In the genomic region with DNA sequence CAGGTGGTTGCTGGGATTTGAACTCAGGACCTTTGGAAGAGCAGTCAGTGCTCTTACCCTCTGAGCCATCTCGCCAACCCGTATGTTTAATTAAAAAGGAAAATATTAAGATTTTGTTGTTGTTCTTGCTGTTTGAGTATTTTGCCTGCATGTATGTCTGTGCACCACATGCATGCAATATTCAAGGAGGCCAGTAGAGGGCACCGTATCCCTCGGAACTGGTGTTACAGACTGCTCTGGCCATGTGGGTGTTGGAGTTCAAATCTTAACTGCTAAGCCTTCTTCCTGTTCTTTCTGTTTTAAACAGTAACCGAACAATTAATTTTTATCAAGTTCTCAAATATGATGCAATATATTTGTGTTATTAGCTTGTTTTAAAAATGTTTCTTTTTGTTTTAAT, we compare ENCODE assay signal across 8 mouse cellular contexts. TPM values are rescaled to one million over a fixed set of nuclear protein-coding genes. Genes with fewer than 3 reads are reported as not detected.
DNase-seq lines count a peak whose midpoint lies in the region; ATAC-seq and TF ChIP-seq lines count a peak whose summit lies in the region.
"Had no signal": no experiment of that assay in that cellular context is flagged by ENCODE, and none has a peak within 500 bp of the region (broad histone marks: within the 10 kb centered on the region; RNA-seq: fewer than 3 reads in every experiment).

No protein-coding gene starts in this region.

- H3K9ac ChIP-seq in kidney, postnatal 0 days (ENCODE audit: low read depth, low read length): no peak overlapping the region
- no peak overlapping the region for H3K9ac ChIP-seq in forebrain, embryonic 14.5 days (ENCODE audit: low read length)
- H3K9ac ChIP-seq: neural tube, embryonic 13.5 days had no signal

- ATAC-seq in kidney, postnatal 0 days (replicated peaks; ENCODE audit: low FRiP score, low read depth): no peak
- no peak for ATAC-seq in forebrain, embryonic 14.5 days

- H3K9me3 ChIP-seq in kidney, postnatal 0 days (replicated peaks; ENCODE audit: low read length): no peaks in the 10 kb centered on the region
- H3K9me3 ChIP-seq in E14TG2a.4 (ENCODE audit: low read length): no peaks in the 10 kb centered on the region
- H3K9me3 ChIP-seq in forebrain, embryonic 14.5 days (replicated peaks; ENCODE audit: control insufficient read depth, low read length): no peaks in the 10 kb centered on the region
- H3K9me3 ChIP-seq: neural tube, embryonic 13.5 days had no signal

- no peak for TF ChIP-seq POLR2A in lung, adult 2 months (IDR thresholded peaks at IDR 0.05; ENCODE audit: borderline replicate concordance, extremely low read depth, low read depth, low read length)

- H3K36me3 ChIP-seq in kidney, postnatal 0 days (ENCODE audit: insufficient read depth, low read length): no peaks in the 10 kb centered on the region
- H3K36me3 ChIP-seq in E14TG2a.4 (ENCODE audit: insufficient read depth, low read length): no peaks in the 10 kb centered on the region
- H3K36me3 ChIP-seq in forebrain, embryonic 14.5 days (ENCODE audit: control insufficient read depth, insufficient read depth, low read length): no peaks in the 10 kb centered on the region
- H3K36me3 ChIP-seq: neural tube, embryonic 13.5 days had no signal

- H3K4me1 ChIP-seq in kidney, postnatal 0 days (replicated peaks; ENCODE audit: insufficient read depth, low read length): no peaks in the 10 kb centered on the region
- peaks cover 90% of the 10 kb centered on the region for H3K4me1 ChIP-seq in E14TG2a.4 (replicated peaks; ENCODE audit: low read depth, low read length)
- peaks cover 6% of the 10 kb centered on the region; the same call in 1 of the 2 replicates for H3K4me1 ChIP-seq in forebrain, embryonic 14.5 days (ENCODE audit: control insufficient read depth, insufficient read depth, low read length)
- H3K4me1 ChIP-seq in lung, adult 2 months (ENCODE audit: control insufficient read depth, insufficient read depth, low read length): peaks cover 5% of the 10 kb centered on the region

- H3K27me3 ChIP-seq in kidney, postnatal 0 days (ENCODE audit: insufficient read depth, low read length): no peaks in the 10 kb centered on the region
- H3K27me3 ChIP-seq in E14TG2a.4 (ENCODE audit: insufficient read depth, low read length): peaks cover 9% of the 10 kb centered on the region
- 0 out of 2 replicates have a peak, but pooled peaks cover 8% of the 10 kb centered on the region for H3K27me3 ChIP-seq in forebrain, embryonic 14.5 days (replicated peaks; ENCODE audit: control insufficient read depth, insufficient read depth, low read length)

- H3K4me2 ChIP-seq in kidney, postnatal 0 days (ENCODE audit: low read length): no peak overlapping the region
- H3K4me2 ChIP-seq in forebrain, embryonic 14.5 days (ENCODE audit: low read length): no peak overlapping the region
- H3K4me2 ChIP-seq: neural tube, embryonic 13.5 days had no signal

- peak; percentile 73 for DNase-seq in kidney, postnatal 0 days (ENCODE audit: low spot score)
- DNase-seq in kidney, adult 11 months: no peak
- DNase-seq in adrenal gland, adult 2 months: peak; percentile 67
- peak; percentile 78 for DNase-seq in forebrain, embryonic 14.5 days (ENCODE audit: low spot score)
- no peak for DNase-seq in lung, adult 2 months
- peak; percentile 45 to 76 for DNase-seq in spleen, adult 18-20 months

- no peak overlapping the region for H3K27ac ChIP-seq in kidney, postnatal 0 days
- no peak overlapping the region for H3K27ac ChIP-seq in forebrain, embryonic 14.5 days (ENCODE audit: low read depth, low read length)
- H3K27ac ChIP-seq: neural tube, embryonic 13.5 days had no signal

- peak; percentile 82 for TF ChIP-seq CTCF in kidney, postnatal 0 days (IDR thresholded peaks at IDR 0.05; ENCODE audit: low read depth)
- peak; percentile 95 for TF ChIP-seq CTCF in E14TG2a.4 (conservative IDR thresholded peaks at IDR 0.05; ENCODE audit: low read length)
- peak; percentile 72 for TF ChIP-seq CTCF in lung, adult 2 months (IDR thresholded peaks at IDR 0.05; ENCODE audit: insufficient read depth, low read length)

- no peak overlapping the region for H3K4me3 ChIP-seq in kidney, postnatal 0 days (replicated peaks; ENCODE audit: low read depth, low read length)
- H3K4me3 ChIP-seq in E14TG2a.4 (replicated peaks; ENCODE audit: low read length): no peak overlapping the region
- no peak overlapping the region for H3K4me3 ChIP-seq in forebrain, embryonic 14.5 days (ENCODE audit: low read depth, low read length)
- H3K4me3 ChIP-seq in lung, adult 2 months (replicated peaks; ENCODE audit: extremely low read depth, low read depth, low read length): no peak overlapping the region
- H3K4me3 ChIP-seq: neural tube, embryonic 13.5 days had no signal

- WGBS in kidney, postnatal 0 days: 28% methylated on average over 5 of the region's 5 CpGs
- WGBS in forebrain, embryonic 14.5 days: 23% methylated on average over 5 of the region's 5 CpGs
- 42% methylated on average over 5 of the region's 5 CpGs for whole genome bisulfite sequencing in lung, adult 2 months

RNA-seq across cellular contexts. Expression of a gene that starts 4.8 kb away (rescaled TPM):
- polyA plus RNA-seq in kidney, postnatal 0 days (2015; fragmentation: Nextera tagmentation; extraction: Ambion mirVana): 0.59 and 0.78 TPM in 2 replicates
- 1 to 10 TPM; 6.0 to 7.0 TPM for total RNA-seq in adrenal gland, adult 2 months (2021)
- 7.8 and 8.9 TPM in 2 replicates for polyA plus RNA-seq in adrenal gland, adult 2 months (2012; rRNA removed)
- 0.14 and 0.32 TPM in 2 replicates for polyA plus RNA-seq in forebrain, embryonic 14.5 days (2014; fragmentation: Nextera tagmentation; extraction: Ambion mirVana)
- polyA plus RNA-seq in lung, adult 2 months (2012; rRNA removed): 11.9 and 13.9 TPM in 2 replicates

RNA-seq across cellular contexts. Expression of a gene that starts 47.5 kb away (rescaled TPM):
- 49.5 and 50.8 TPM in 2 replicates for polyA plus RNA-seq in kidney, postnatal 0 days (2015; fragmentation: Nextera tagmentation; extraction: Ambion mirVana)
- total RNA-seq in adrenal gland, adult 2 months (2021): 10 to 100 TPM; 29.9 to 30.6 TPM
- polyA plus RNA-seq in adrenal gland, adult 2 months (2012; rRNA removed): 4.3 and 6.4 TPM in 2 replicates
- polyA plus RNA-seq in forebrain, embryonic 14.5 days (2014; fragmentation: Nextera tagmentation; extraction: Ambion mirVana): 153 and 164 TPM in 2 replicates
- polyA plus RNA-seq in lung, adult 2 months (2012; rRNA removed): 9.5 and 14.2 TPM in 2 replicates

Comparison
In these comparisons a context has a peak if more than half of its experiments do, and no peak if none do; other contexts are left out.
1. DNase-seq: peak in kidney, postnatal 0 days (single experiment), adrenal gland, adult 2 months (single experiment), forebrain, embryonic 14.5 days (single experiment) and spleen, adult 18-20 months (2 of 2); none in kidney, adult 11 months (single experiment) and lung, adult 2 months (single experiment).
2. Peak in every context shown above with its lines, with median percentiles within 50 percentile points of each other: CTCF ChIP-seq.